Mouse (Mus musculus) erythroblast, embryonic 14.5 days (primary cell): ENCODE data around the gene Cbx7. TPM values are rescaled to one million over a fixed set of nuclear protein-coding genes. Genes with fewer than 3 reads are reported as not detected.

Experiments
- H3K27me3 ChIP-seq: 2 replicates; pipeline ENCODE4 v1.6.1; 2012; ENCODE audit warnings: inconsistent platforms; ENCODE audit not compliant: control insufficient read depth
- H3K36me3 ChIP-seq: 2 replicates; pipeline ENCODE4 v1.6.1; 2012; ENCODE audit warnings: mild to moderate bottlenecking, inconsistent platforms; ENCODE audit not compliant: control insufficient read depth
- H3K4me1 ChIP-seq: 2 replicates; pipeline ENCODE4 v1.6.1; 2012; ENCODE audit warnings: inconsistent platforms; ENCODE audit not compliant: control insufficient read depth
- H3K4me3 ChIP-seq: replicated peaks from 2 replicates; pipeline ENCODE3; 2012; ENCODE audit warnings: moderate library complexity, mild to moderate bottlenecking, inconsistent platforms
- H3K9me3 ChIP-seq: 2 replicates; pipeline ENCODE4 v1.6.1; 2012; ENCODE audit warnings: low read length, inconsistent platforms, mixed read lengths; ENCODE audit not compliant: control insufficient read depth
- GATA1 ChIP-seq: IDR thresholded peaks from 2 replicates; pipeline ENCODE4 v1.6.1; 2012; ENCODE audit warnings: low read length, inconsistent platforms, mixed read lengths
- TAL1 ChIP-seq: IDR thresholded peaks from 3 replicates; pipeline ENCODE4 v1.6.1; 2012; ENCODE audit warnings: low read length, inconsistent platforms, mixed read lengths
- polyA plus RNA-seq: library from polyadenylated mRNA; stranded (reverse); fragments of >175 nt; gene quantifications from 2 replicates; pipeline ENCODE4 v1.2.3, GENCODE M21; 2012

Gene Cbx7
- polyA plus RNA-seq, 1 experiment, result 0.50 TPM

GRCm38 (mm10) chr15:80005436-80005835 is 34.5 kb upstream of the Cbx7 start:
- TF ChIP-seq TAL1 (no peak), GATA1 (no peak)
- no peaks in the 10 kb centered on the region for H3K9me3 ChIP-seq
- no peak overlapping the region for H3K4me3 ChIP-seq
- H3K4me1 ChIP-seq, result peaks cover 8% of the 10 kb centered on the region
- peaks cover 31% of the 10 kb centered on the region for H3K27me3 ChIP-seq
- H3K36me3 ChIP-seq, result no peaks in the 10 kb centered on the region

- H3K27me3 ChIP-seq, result peaks cover 25% of the 10 kb centered on the region
- H3K4me1 ChIP-seq, result peaks cover 8% of the 10 kb centered on the region
- no peaks in the 10 kb centered on the region for H3K9me3 ChIP-seq
- no peaks in the 10 kb centered on the region for H3K36me3 ChIP-seq
- H3K4me3 ChIP-seq, result no peak overlapping the region
- no peak for TF ChIP-seq TAL1
- TF ChIP-seq GATA1, result no peak
Measured at GRCm38 (mm10) chr15:80004644-80005340, 33.9 kb upstream of the Cbx7 start.

DNA sequence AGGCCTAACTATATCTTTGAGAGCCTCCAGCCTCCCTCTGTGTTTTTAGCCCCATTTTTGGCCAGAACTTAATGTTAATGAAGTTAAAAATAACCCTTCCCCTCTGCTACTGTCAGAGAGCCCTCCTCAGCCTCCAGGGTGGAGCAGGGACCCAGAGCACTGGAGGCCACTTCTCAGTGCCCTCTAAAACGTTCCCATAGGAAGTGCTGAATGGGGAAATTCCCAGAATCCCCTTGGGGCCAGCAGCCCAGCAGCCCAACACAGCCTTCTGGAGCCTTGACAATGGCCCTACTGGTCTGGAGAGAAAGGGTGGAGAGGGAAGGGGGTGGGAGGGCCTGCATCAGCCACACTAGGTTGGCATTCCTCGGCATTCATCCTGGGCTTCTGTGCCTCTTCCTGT is 32.7 kb upstream of the Cbx7 start:
- no peaks in the 10 kb centered on the region for H3K36me3 ChIP-seq
- H3K9me3 ChIP-seq, result no peaks in the 10 kb centered on the region
- H3K27me3 ChIP-seq, result peaks cover 22% of the 10 kb centered on the region
- H3K4me3 ChIP-seq, result no peak overlapping the region
- TF ChIP-seq TAL1, result no peak
- TF ChIP-seq GATA1, result no peak
- peaks cover 8% of the 10 kb centered on the region for H3K4me1 ChIP-seq

DNA sequence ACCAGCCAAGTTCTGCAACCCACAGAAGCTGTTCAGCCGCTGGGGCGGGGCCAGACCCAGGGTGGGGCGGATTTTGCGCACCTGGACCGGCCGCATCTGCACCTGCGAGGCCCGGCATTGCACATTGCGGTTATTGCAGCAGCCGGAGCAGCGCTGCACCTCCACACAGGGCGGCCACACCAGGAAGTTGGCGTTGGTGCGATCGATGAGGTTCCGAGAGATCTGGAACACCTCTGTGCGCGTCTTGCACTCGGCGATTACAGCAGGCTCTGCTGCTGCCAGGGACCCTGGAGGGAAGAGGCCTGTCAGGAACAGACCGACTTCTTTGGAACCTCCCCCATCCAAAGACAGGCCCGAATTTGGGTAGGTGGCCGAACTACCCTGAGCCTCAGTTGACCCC is 30.7 kb upstream of the Cbx7 start:
- Histone ChIP-seq H3K4me3 (no peak overlapping the region), H3K9me3 (no peaks in the 10 kb centered on the region), H3K36me3 (no peaks in the 10 kb centered on the region), H3K4me1 (peaks cover 8% of the 10 kb centered on the region), H3K27me3 (peaks cover 17% of the 10 kb centered on the region)
- TF ChIP-seq GATA1, result no peak
- TF ChIP-seq TAL1, result no peak

DNA sequence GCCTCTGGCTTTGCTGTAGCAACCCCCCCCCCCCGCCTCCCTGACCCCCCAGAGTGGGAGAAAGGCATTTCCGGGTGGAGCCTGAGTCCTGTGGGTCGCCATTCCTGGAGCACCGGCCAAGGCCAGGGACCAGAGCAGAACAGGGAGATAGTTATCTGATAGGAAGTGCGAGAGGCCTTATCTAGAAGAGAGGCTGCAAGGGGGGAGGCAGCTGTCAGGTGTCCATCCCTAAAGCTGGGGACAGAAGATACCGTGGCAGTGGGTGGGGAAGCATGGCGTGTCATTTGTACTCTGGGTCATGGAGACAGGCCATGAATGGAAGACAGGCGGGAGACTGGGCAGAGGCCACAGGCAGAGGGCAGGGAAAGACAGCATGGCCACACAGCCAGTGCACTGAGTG is 29.8 kb upstream of the Cbx7 start:
- Histone ChIP-seq H3K4me3 (no peak overlapping the region), H3K27me3 (peaks cover 9% of the 10 kb centered on the region), H3K4me1 (peaks cover 8% of the 10 kb centered on the region), H3K9me3 (no peaks in the 10 kb centered on the region), H3K36me3 (no peaks in the 10 kb centered on the region)
- no peak for TF ChIP-seq GATA1
- no peak for TF ChIP-seq TAL1

DNA sequence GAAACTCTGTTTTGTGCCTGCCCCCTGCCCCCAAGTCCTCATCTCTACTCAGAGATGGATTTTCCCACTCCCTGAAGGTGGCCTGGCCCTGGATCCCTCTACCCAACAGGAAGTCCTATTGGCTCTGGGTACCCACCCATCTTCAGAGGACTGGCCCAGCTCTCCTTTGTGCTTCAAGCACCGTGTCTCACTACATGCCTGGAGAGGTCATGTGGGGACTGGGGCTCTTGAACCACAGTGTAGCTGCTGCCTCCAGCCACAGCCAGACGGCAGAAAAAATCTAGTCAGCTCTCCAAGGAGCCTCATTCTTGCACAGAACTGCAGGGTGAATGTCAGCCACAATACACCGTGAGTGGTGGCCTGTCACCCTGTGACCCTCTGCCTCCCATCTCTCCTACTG is 27.1 kb upstream of the Cbx7 start:
- Histone ChIP-seq H3K27me3 (no peaks in the 10 kb centered on the region), H3K4me3 (no peak overlapping the region), H3K9me3 (no peaks in the 10 kb centered on the region), H3K36me3 (no peaks in the 10 kb centered on the region), H3K4me1 (peaks cover 4% of the 10 kb centered on the region)
- TF ChIP-seq GATA1, result no peak
- TF ChIP-seq TAL1, result no peak

DNA sequence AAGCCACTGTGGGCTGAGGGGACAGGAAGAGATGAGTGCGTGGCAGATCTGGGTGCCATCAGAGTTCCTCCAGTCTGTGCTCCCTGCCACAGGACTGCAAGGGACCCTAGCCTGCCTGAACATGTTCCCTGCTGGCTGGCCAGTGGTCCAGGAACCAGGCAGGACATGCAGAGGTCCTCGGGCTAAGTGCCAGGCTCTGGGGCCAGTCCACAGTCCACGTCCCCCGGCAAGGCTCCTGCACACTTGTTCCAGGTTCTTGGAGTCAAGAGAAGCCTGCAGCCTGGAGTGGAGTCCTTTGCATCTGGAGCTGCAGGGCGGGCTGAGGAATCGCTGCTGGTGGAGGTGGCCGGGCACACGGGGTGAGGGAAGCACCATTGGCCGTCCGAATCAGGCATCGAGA is 25.9 kb upstream of the Cbx7 start:
- no peaks in the 10 kb centered on the region for H3K9me3 ChIP-seq
- H3K4me3 ChIP-seq, result no peak overlapping the region
- H3K36me3 ChIP-seq, result no peaks in the 10 kb centered on the region
- H3K4me1 ChIP-seq, result peaks cover 4% of the 10 kb centered on the region
- H3K27me3 ChIP-seq, result no peaks in the 10 kb centered on the region
- TF ChIP-seq TAL1 (no peak), GATA1 (no peak)

DNA sequence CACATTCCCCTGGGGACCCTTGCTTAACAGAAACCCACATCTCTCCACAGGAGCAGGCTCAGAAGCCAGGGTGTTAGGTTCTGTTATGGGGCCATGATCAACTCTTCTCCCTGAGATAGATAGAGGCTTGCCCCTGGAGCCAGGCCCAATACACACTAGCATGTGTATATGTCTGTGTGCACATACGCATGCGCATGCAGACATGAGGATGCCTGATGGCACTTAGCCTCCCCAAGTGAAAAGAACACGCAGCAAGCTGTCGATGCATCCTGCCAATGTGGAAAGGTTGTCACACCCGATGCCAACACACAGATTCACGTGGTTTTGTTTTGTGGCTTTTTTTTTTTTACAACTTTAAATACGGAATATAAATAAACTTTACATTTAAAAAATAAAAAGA is 24.6 kb upstream of the Cbx7 start:
- H3K4me3 ChIP-seq, result no peak overlapping the region
- no peaks in the 10 kb centered on the region for H3K36me3 ChIP-seq
- no peaks in the 10 kb centered on the region for H3K27me3 ChIP-seq
- no peak for TF ChIP-seq TAL1
- TF ChIP-seq GATA1, result no peak
- H3K9me3 ChIP-seq, result no peaks in the 10 kb centered on the region
- H3K4me1 ChIP-seq, result no peaks in the 10 kb centered on the region

DNA sequence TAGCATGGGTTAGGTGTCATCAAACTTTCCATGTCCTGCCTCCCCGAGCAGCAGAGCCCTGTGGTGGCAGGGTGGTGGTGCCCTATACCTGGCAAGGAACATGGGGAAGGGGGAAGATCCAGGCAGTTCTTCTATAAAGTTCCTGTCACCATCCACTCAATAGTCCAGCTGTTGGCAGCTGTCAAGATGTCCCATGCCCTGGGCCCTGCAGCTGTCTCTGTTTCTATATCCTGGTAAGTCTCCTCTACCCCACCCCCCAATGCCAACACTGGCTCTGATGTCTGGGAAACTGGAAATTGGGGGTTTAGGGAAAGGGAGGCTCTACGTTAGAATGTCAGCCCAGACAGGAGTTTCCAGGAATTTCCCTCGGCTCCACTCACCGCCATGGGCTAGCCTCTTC is 23.6 kb upstream of the Cbx7 start:
- Histone ChIP-seq H3K27me3 (no peaks in the 10 kb centered on the region), H3K4me3 (no peak overlapping the region), H3K9me3 (no peaks in the 10 kb centered on the region), H3K4me1 (no peaks in the 10 kb centered on the region), H3K36me3 (no peaks in the 10 kb centered on the region)
- TF ChIP-seq GATA1 (no peak), TAL1 (no peak)

GRCm38 (mm10) chr15:79986182-79986581 is 15.3 kb upstream of the Cbx7 start:
- H3K4me1 ChIP-seq, result no peaks in the 10 kb centered on the region
- no peak for TF ChIP-seq TAL1
- no peak for TF ChIP-seq GATA1

More at GRCm38 (mm10) chr15:79986182-79986581, 15.3 kb upstream of the Cbx7 start:
- Histone ChIP-seq H3K27me3 (no peaks in the 10 kb centered on the region), H3K9me3 (no peaks in the 10 kb centered on the region), H3K36me3 (no peaks in the 10 kb centered on the region), H3K4me3 (no peak overlapping the region)
